Mouse (Mus musculus) brain, embryonic 14.5 days (tissue): ENCODE data around the gene Mid1. TPM values are rescaled to one million over a fixed set of nuclear protein-coding genes. Genes with fewer than 3 reads are reported as not detected.
"Not testable (repeated sequence)": the region's sequence is repeated elsewhere in the genome, so short reads cannot be mapped to it uniquely, and the experiment has no call there.

Experiments used
- DNase-seq: peaks from one replicate; pipeline ENCODE4 v3.0.0-alpha.2; 2011; ENCODE audit warnings: low read depth
- CTCF ChIP-seq: fragments of 200-500 bp; IDR thresholded peaks from 2 replicates; pipeline ENCODE4 v1.5.1; 2012; ENCODE audit warnings: inconsistent platforms, mild to moderate bottlenecking, moderate library complexity, borderline replicate concordance; ENCODE audit not compliant: insufficient read depth, insufficient read length; ENCODE audit errors: extremely low read depth
- POLR2A ChIP-seq: fragments of 200-500 bp; IDR thresholded peaks from 2 replicates; pipeline ENCODE4 v1.6.1; 2012; ENCODE audit warnings: mild to moderate bottlenecking, inconsistent platforms, borderline replicate concordance; ENCODE audit not compliant: poor library complexity, insufficient read depth, insufficient read length, severe bottlenecking; ENCODE audit errors: extremely low read depth
- polyA plus RNA-seq: library from polyadenylated mRNA; depleted of rRNA; stranded (reverse); fragments of >200 nt; gene quantifications from 2 replicates; pipeline ENCODE4 v1.2.3, GENCODE M21; 2012

The Mid1 gene
- polyA plus RNA-seq, 1 experiment: 23.5 TPM

GRCm38 (mm10) chrX:169980809-169981289 is 295.9 kb downstream of the Mid1 start:
- TF ChIP-seq CTCF: no peak
- no peak for TF ChIP-seq POLR2A
- DNase-seq: no peak

- DNase-seq: peak; percentile 59
These were observed 296.8 kb downstream of the Mid1 start for GRCm38 (mm10) chrX:169981761-169982181.

- DNase-seq: peak; percentile 70
These were observed 297.8 kb downstream of the Mid1 start for GRCm38 (mm10) chrX:169982606-169983400.

GRCm38 (mm10) chrX:169983401-169984165 is 298.6 kb downstream of the Mid1 start:
- peak; percentile 77 for DNase-seq

DNA sequence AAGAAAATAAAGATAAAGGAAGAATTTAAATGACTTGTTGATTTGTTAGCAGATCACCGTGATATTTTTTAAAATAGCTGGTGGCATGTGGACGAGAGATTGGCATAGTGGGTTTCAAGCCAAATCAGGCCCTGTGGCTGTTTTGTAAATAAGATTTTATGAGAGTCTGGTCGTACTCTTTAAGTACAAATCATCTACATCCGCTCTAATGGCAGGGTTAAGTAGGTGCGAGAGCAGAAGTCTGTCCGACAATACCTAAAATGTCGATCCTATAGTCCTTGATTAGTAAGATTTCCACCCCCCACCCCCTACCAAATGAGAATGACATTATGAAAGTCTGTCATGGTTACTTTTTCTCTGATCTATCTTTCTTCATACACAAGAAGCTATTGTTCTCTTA is 299.3 kb downstream of the Mid1 start:
- not testable (repeated sequence) for DNase-seq

- peak; percentile 58 for DNase-seq
These were observed 299.9 kb downstream of the Mid1 start for GRCm38 (mm10) chrX:169984853-169985252.

- peak; percentile 54 for DNase-seq
These were observed 300.8 kb downstream of the Mid1 start for GRCm38 (mm10) chrX:169985796-169986195.

- DNase-seq: peak; percentile 94
These were observed 301.7 kb downstream of the Mid1 start for GRCm38 (mm10) chrX:169986519-169987367.

DNA sequence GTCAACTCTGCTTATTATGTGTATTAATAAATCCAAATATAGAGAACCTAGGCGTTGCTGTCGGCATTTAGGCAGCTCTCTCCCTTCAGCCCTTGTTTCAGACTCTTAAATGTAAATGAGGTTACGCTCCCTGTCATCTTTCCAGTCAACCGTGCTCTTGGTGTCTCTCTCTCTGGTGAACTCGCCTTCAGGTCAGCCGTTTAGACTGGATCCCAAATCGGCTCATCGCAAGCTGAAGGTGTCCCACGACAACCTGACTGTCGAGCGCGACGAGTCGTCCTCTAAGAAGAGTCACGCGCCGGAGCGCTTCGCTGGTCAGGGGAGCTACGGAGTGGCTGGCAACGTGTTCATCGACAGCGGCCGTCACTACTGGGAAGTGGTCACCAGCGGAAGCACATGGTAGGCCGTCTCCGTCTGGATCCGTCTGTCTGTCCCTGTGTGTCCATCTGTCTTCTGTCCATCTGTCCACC is 302.4 kb downstream of the Mid1 start:
- DNase-seq: peak; percentile 86

GRCm38 (mm10) chrX:169988571-169989218 is 303.7 kb downstream of the Mid1 start:
- DNase-seq: peak; percentile 78

GRCm38 (mm10) chrX:169989219-169989595 is 304.2 kb downstream of the Mid1 start:
- not testable (repeated sequence) for DNase-seq

DNA sequence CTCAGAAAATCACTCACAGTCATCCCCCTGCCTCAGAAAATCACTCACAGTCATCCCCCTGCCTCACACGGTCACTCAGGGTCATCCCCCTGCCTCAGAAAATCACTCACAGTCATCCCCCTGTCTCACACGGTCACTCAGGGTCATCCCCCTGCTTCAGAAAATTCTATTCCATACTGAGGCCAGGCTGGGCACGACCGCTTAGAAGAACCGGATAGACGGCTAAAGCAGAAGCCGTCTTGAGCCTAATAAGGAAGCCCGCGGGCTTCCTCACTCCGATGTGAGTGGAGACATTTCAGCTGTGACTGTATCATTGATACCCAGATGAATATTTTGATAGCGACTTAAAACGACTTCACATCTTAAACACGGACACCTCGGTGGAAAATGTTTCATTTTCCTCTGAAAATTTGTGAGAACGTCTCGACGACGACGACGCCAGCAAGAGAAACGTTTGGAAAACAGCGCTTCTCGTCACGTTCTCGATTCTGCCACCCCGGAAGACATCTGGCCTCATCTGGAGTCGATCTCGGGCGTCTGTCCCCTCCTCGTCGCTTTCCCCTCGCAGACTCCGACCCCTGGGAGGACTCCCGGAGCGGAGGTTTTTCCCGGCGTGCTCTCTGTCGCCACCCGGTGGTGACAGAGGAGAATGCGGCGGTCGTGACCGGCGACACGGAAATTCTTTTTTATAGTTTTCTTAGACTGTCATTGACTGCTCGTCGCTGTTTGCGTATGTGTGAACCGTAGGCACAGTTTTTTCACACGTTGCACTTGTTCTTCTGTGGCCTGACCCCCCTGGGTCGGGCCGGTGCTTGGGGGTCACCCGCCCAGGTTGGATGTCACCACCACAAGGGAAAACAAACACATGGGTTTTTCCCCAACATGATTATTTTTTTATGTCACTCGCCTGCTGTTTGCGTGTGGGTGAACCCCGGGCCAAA is 305.0 kb downstream of the Mid1 start:
- DNase-seq: peak; percentile 78

DNA sequence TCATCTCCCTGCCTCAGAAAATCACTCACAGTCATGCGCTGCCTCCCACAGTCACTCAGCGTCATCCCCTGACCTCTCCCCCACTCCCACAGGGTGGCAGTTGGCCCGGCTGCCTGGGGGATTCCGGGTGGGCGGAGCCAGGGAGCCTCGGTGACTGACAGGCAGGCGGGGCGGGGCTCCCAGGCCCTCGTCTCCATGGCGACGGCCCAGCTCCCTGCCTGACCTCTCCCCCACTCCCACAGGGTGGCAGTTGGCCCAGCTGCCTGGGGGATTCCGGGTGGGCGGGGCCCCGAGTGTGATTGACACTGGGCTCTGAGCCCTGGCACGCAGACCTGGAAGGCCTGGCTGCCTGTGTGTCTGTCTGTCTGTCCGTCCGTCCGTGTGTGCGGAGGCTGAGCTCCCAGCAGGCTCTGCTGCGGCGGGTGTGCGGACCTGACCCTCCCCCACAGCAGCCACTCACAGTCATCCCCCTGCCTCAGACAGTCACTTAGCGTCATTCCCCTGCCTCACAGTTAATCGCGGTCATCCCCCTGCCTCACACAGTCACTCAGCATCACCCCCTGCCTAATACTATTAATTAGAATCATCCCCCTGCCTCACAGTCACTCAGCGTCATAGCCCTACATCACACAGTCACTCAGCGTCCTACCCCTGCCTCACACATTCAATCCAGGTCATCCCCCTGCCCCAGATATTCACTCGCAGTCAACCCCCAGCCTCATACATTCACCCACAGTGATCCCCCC is 306.3 kb downstream of the Mid1 start:
- DNase-seq: peak; percentile 98

DNA sequence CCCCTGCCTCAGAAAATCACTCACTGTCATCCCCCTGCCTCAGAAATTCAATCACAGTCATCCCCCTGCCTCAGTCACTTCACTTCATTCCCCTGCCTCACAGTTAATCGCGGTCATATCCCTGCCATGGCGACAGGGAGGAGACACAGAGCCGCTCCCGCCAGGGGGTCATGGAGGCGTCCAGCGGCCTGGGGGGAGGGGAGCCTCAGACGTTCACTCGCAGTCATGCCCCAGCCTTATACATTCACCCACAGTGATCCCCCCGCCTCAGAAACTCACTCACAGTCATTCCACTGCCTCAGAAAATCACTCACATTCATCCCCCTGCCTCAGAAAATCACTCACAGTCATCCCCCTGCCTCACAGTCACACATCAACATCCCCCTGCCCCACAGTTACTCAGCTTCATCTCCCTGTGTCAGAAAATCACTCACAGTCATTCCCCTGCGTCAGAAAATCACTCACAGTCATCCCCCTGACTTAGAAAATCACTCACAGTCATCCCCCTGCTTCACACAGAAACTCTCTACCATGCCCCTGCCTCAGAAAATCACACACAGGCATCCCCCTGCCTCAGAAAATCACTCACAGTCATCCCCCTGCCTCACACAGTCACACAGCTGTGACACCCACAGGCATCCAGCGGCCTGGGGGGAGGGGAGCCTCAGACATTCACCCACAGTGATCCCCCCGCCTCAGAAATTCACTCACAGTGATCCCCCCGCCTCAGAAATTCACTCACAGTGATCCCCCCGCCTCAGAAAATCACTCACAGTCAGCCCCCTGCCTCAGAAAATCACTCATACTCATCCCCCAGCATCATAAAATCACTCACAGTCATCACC is 307.3 kb downstream of the Mid1 start:
- DNase-seq: peak; percentile 54

DNA sequence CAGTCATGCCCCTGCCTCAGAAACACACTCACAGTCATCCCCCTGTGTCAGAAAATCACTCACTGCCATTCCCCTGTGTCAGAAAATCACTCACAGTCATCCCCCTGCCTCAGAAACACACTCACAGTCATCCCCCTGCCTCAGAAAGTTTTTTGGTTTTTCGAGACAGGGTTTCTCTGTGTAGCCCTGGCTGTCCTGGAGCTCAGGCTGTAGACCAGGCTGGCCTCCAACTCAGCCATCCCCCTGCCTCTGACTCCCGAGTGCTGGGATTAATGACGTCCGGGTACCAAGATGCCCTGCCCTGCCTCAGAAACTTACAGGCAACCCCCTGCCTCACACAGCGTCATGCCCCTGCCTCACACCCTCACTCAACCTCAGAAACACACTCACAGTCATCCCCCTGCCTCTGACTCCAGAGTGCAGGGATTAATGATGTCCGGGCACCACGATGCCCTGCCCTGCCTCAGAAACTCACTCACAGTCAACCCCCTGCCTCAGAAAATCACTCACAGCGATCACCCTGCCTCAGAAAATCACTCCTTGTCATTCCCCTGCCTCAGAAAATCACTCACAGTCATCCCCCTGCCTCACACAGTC is 308.1 kb downstream of the Mid1 start:
- DNase-seq: peak; percentile 63

DNA sequence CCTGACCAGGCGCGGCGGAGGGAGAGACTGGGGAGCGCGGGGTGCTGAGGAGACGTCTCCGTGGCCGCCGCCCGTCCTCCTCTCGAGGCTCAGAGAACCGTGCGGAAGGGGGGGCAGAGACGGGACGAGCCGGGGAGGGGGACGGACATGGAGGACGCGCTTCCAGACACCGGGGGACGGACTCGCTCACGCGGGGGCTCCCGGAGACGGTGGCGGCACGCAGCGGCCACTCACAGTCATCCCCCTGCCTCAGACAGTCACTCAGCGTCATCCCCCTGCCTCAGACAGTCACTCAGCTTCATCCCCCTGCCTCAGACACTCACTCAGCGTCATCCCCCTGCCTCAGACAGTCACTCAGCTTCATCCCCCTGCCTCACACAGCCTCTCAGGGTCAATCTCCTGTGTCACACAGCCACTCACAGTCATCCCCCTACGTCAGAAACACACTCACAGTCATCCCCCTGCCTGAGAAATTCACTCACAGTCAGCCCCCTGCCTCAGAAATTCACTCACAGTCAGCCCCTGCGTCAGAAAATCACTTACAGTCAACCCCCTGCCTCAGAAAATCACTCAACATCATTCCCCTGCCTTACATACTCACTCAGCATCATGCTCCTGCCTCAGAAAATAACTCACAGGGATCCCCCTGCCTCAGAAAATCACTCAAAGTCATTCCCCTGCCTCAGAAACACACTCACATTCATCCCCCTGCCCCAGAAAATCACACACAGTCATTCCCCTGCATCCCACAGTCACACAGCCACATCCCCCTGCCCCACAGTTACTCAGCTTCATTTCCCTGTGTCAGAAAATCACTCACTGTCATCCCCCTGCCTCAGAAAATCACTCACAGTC is 309.2 kb downstream of the Mid1 start:
- DNase-seq: peak; percentile 73
